Mouse (Mus musculus) cerebellum, postnatal 25 days (tissue): Measurements from ENCODE around the gene Cacna2d3.

Experiments used
- DNase-seq, 2 experiments: peaks; one replicate each; pipeline ENCODE4 v3.0.0; 2021; ENCODE audit warnings: mixed read lengths in 2 of 2

Gene Cacna2d3

GRCm38 (mm10) chr14:29639266-29639665, 82.4 kb downstream of the Cacna2d3 start:
- DNase-seq: peak; percentile 79 to 88

- no peak for DNase-seq
Observed at GRCm38 (mm10) chr14:29628213-29628612, 93.5 kb downstream of the Cacna2d3 start.

- no peak for DNase-seq
Observed at GRCm38 (mm10) chr14:29612436-29612835, 109.2 kb downstream of the Cacna2d3 start.

- DNase-seq: no peak
Observed at GRCm38 (mm10) chr14:29608761-29609160, 112.9 kb downstream of the Cacna2d3 start.

- no peak for DNase-seq
Observed at GRCm38 (mm10) chr14:29599428-29599827, 122.2 kb downstream of the Cacna2d3 start.

- peak in 1 of 2 experiments; percentile 21 for DNase-seq
Observed at GRCm38 (mm10) chr14:29592896-29593295, 128.8 kb downstream of the Cacna2d3 start.

GRCm38 (mm10) chr14:29589628-29590027, 132.0 kb downstream of the Cacna2d3 start:
- DNase-seq: no peak

GRCm38 (mm10) chr14:29581961-29582360, 139.7 kb downstream of the Cacna2d3 start:
- no peak for DNase-seq

GRCm38 (mm10) chr14:29577786-29578185, 143.9 kb downstream of the Cacna2d3 start:
- peak in 1 of 2 experiments; percentile 22 for DNase-seq

- no peak for DNase-seq
Observed at GRCm38 (mm10) chr14:29575551-29575950, 146.1 kb downstream of the Cacna2d3 start.

GRCm38 (mm10) chr14:29562704-29563103, 159.0 kb downstream of the Cacna2d3 start:
- no peak for DNase-seq

- DNase-seq: no peak
Observed at GRCm38 (mm10) chr14:29561122-29561834, 160.4 kb downstream of the Cacna2d3 start.

- DNase-seq: no peak
Observed at GRCm38 (mm10) chr14:29558440-29558839, 163.2 kb downstream of the Cacna2d3 start.

GRCm38 (mm10) chr14:29556152-29556551, 165.5 kb downstream of the Cacna2d3 start:
- DNase-seq: no peak

- no peak for DNase-seq
Observed at GRCm38 (mm10) chr14:29552471-29552870, 169.2 kb downstream of the Cacna2d3 start.

- DNase-seq: no peak
Observed at GRCm38 (mm10) chr14:29548646-29549045, 173.0 kb downstream of the Cacna2d3 start.

- no peak for DNase-seq
Observed at GRCm38 (mm10) chr14:29530516-29530915, 191.1 kb downstream of the Cacna2d3 start.

GRCm38 (mm10) chr14:29528696-29529095, 193.0 kb downstream of the Cacna2d3 start:
- no peak for DNase-seq

- no peak for DNase-seq
Observed at GRCm38 (mm10) chr14:29519751-29520669, 201.7 kb downstream of the Cacna2d3 start.

GRCm38 (mm10) chr14:29502667-29503066, 219.0 kb downstream of the Cacna2d3 start:
- DNase-seq: peak; percentile 31 to 46

GRCm38 (mm10) chr14:29498546-29499290, 222.9 kb downstream of the Cacna2d3 start:
- DNase-seq: peak; percentile 64 to 65

GRCm38 (mm10) chr14:29496552-29496951, 225.1 kb downstream of the Cacna2d3 start:
- DNase-seq: peak in 1 of 2 experiments; percentile 20

- DNase-seq: no peak
Observed at GRCm38 (mm10) chr14:29491786-29492185, 229.9 kb downstream of the Cacna2d3 start.
